Mouse (Mus musculus): ENCODE results near the gene Rita1.

The Rita1 gene

DNA sequence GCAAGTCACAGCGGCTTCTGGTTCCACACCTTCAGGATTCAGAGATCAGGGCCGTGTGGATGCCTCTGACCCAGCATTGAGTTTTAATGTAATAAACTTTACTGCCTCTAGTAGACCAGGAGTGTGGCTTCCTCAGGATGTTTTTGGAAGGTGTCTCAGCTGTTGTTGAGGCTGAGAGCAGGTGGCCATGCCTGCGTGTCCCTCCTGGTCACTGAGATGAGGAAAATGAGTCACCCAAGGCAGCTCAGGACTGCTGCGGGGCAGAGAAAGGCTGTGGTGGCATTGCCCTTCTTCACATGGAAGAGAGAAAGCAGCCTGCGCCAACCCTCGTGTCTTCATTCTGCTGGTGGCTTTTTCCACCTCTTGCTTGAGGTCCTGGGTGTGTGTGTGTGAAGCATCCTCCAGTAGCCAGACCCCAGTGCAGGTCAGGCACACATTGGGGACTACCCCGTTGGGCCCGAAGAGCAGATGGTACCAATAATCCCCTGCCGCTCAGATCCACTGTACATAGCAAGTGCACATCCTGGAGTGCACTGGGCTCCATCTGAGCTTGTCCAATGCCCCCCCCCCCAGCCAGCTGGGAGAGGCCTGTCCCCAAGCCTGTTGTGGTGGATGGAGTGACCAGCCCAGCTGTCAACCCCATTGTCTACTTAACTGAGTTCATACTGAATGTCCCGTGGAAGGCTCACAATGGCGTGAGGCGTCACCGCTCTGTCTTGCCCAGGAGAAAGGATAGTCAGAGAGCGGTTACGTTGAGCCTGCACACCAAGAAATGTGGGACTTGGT lies 15.3 kb upstream of the Rita1 start:
- no peak for DNase-seq (ENCODE audit: low spot score)

DNA sequence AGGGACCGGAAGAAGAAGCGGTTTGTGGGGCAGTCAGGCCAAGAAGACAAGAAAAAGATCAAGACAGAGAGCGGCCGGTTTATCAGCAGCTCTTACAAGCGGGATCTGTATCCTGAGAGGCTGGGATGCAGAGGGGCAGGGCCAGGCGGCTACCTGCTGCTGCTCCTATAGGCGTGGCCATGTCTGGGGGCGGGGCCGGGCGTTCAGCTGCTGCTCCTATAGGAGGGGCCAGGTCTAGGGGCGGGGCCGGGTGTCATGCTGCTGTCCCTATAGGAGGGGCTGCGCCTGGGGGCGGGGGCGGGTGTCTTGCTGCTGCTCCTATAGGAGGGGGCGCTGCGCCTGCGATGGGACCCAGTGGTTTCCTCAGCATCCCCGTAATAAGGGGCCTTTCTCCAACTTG lies 14.0 kb upstream of the Rita1 start:
- no peak for DNase-seq (ENCODE audit: low spot score)

DNA sequence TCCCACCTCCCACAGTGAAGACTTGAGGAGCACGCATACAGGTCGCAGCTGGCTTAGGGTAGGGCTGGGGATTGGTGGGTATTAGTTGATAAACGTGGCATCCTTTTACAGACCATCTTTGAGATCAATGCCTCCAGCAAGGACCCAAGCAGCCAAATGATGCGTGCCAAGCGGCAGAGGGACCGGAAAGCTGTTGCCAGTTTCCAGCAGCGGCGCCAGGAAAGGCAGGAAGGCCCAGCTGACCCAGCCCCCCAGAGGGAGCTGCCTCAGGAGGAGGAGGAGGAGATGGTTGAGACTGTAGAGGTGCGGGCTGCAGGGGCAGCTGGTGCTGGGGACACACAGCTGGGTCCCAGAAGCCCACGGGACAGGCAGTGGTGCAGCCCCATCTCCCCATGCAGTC lies 12.0 kb upstream of the Rita1 start:
- no peak for DNase-seq (ENCODE audit: low spot score)

DNA sequence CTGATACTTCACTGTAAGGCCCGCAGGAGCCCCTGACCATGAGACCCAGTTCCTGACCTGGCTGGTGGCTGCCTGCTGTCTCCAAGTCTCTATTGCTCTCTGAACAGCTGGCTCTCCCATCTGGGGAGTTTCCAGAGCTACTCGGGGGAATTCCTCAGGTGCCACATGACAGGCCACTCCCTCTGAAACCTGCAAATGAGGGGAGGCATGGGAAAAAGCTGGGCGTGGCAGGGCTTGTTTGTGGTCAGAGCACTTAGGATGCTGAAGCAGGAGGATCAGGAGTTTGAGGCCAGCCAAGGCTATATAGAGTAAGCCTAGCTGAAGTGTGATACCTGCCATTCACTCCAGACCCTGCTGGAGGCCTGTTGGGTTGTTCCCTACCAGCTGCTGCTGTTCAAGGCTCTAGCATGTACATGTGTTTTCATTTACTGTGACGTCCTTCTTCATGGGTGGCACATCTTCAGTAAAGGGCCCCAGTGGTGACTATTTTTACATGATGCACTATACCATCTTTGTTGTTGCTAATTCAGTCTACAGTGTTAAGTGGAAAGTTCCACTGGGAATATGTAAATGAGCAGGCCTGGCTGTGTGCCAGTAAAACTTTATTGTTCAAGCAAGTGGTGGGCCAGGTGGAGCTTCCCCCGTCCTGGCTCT lies 9.9 kb upstream of the Rita1 start:
- DNase-seq (ENCODE audit: low spot score): peak; percentile 32

DNA sequence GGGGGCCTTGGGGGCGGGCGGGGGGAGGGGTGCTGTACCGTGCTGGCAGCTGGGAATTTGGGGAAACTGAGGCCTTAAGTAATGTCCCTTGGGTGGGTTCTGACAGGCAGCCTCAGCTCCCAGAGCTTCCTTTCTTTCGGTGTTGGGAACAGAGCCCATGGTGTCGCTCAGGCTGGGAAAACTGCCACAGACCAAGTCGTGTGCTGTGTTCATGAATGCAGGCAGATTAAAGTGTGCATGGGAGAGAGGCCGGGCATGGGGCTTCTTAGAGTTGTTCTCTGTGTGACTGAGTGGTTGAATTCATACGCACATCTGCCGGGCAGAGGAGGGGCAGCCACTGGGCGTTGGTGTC lies 9.4 kb upstream of the Rita1 start:
- no peak for DNase-seq (ENCODE audit: low spot score)

DNA sequence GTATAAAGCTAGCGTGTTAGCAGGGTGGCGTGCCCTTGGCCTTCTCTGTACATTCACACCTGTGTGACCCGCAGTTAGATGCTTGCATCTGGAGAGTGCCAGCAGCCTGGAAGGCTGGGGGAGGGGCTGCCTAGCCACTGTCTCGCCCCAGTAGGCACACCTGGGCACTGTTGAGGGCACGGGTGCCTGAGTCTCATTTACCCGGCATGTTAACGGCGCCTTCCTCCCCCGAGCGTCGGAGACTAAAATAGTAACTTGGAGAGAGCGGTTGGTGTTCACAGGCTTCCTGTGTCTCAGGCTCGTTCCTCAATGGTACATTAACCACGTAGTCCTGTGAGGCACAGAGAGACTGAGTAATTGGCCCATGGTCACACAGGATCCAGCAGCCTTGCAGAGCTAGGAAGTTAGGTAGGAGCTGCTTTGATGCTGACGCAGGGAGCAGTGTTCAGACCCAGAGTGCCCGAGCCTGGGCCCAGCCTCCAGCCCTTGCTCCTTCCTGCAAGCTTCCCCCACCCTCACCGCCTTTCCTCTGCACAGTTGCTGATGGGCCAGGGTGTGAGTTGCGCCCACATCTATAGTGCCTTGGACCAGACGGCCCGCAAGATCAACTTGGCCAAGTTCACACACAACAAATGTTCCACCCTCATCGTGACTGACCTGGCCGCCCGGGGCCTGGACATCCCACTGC lies 8.8 kb upstream of the Rita1 start:
- DNase-seq (ENCODE audit: low spot score): peak; percentile 47

DNA sequence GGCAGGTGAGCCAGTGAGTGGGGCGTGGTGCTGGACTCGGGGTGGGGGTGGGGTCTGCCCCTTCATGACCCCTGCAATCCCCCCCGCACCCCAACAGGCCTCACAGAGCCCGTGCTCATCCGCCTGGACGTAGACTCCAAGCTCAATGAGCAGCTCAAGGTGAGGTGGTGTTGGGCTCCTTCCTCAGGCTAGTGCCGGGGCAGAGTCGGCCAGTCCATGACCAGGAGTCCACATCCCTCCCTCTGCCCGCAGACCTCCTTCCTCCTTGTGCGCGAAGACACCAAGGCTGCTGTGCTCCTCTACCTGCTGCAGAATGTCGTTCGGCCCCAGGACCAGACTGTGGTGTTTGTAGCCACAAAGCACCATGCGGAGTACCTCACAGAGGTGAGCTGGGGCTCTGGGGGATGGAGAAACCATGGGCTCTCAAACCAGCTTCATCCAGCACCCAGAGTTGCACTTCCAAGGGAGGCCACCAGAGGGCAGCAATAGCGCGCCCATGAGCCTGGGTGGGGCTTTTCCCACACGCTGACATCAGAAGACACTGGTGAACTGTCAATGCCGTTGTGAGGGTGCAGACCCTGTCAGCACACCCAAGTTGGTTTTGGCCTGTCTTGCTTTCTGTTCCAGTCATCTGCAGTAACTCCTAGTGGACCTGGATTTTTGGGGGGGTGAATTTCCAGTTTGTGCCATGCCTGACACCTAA lies 8.1 kb upstream of the Rita1 start:
- peak; percentile 89 for DNase-seq (ENCODE audit: low spot score)

DNA sequence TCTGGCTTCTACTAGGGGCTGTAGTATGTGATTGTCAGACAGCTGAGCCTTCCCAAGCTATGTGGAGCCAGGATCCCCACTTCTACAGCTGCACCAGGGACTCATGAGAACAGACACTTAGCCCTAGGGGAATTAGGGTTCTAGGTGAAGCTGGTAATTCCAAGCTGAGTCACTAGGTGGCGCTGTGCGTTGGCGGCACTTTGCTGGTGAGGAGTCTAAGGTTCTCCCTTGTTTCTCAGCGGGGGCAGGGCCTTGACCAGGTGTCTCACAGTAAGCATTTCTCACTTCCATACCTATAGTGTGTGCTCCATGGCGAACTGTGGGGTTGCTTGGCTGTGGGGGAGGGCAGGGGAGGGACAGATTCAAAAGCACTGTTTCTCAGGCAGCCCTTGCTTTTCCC lies 6.8 kb upstream of the Rita1 start:
- DNase-seq (ENCODE audit: low spot score): peak; percentile 60

DNA sequence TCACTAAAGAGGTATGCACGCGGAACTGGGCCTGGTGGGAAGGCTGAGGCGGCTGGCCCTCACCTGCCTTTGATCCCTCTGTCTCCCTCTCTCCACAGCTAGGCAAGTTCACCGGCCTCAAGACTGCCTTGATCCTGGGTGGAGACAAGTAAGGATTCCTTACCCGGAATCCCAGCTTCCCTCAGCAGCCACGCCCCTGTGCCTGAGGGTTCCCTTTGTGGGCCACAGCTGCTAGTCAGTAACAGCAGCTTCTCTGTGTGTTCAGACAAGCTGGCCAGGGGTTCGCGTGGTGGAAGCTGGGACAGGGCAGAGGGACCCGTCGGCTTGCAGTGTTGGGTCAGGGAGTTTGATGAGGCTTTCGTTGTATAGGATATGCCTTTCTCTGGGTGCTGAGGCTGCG lies 6.4 kb upstream of the Rita1 start:
- no peak for DNase-seq (ENCODE audit: low spot score)

DNA sequence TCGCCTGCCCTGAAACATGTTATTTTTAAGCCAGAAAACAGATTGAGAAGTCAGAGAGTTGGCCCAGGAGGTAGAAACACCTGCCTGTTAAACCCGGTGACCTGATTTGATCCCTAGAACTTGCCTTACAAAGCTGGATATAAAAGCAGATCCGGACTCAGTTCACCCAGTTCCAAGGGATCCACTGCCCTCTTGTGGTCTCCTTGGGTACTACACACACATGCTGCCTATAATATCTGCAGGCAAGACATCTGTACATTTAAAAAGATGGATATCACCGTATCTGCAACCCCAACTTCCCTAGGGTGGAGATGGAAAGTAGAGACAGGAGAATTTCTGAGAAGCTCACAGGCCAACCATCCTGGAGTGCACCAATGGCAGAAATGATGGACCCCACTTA lies 3.5 kb upstream of the Rita1 start:
- peak; percentile 55 for DNase-seq (ENCODE audit: low spot score)

DNA sequence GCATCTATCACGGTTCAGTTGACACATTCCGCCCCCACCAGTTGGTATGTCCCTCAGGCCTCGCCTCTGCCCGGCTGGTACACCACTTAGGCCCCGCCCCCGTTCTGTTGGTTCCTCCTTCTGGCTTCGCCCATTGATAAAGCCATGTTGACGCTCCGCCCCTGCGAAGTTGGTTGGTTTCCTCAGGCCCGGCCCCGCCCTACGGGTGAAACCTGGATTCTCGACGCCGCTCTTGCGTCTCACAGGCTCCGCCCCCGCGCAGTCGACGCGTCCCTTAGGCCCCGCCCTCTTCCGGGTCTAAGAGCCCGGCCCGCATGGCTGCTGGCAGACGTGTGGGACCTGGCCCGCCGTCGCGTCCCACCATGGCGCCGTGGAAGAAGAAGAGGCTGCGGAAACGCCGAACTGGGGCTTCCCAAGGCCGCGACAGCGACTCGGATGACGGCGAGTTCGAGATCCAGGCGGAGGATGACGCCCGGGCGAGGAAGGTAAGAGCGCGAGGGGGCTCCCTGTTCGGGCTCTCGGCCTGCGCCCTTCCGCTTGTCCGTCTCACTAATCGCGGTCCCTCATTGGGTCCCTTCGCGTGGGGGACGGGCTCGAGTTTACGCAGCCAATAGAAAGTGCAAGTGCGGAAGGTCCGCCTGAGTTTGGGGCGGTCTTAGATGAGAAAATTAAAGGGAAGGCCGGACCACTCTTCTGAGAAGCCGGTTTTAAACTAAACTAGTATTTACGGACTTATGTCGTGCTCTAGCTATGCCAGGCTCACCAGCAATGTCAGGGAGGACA lies 624 bp upstream of the Rita1 start:
- DNase-seq (ENCODE audit: low spot score): peak; percentile 100

DNA sequence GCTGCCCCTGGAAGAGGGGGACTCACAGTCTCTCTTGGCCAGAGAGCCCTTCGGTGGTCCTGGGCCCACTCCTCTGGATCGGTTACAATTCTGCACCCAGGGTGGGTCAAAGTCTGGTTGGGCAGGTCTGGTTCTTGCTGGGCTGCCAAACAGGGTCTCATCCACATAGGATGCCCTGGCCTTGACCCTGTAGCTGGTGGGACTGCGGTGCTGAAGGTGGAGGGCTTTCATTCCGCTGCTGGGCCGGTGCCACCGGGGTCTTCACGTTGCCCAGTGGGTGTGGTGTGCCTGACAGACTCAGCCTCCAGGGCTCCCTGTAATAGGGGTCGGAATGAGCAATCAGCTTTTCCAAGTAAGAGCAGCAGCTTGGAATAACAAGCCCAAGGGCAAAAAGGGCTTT lies 973 bp downstream of the Rita1 start:
- no peak for DNase-seq (ENCODE audit: low spot score)

DNA sequence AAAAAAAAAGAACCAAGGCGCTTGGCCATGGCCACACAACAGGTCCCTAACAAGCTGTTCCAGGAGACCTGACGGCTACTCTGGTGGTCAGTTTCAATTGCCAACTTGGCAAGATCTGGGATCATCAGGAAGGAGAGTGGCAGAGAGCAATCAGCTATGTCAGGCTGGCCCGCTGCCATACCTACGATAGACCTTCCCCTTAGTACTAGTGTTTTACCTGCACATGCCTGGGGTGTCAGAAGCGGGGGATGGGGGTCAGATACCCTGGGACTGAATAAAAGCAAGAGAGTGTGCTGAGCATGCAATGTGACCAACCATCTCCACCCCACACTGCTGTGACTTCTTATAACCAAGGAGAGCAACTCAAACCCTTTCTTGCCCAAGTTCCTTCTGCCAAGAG lies 1.5 kb downstream of the Rita1 start:
- DNase-seq (ENCODE audit: low spot score): no peak

DNA sequence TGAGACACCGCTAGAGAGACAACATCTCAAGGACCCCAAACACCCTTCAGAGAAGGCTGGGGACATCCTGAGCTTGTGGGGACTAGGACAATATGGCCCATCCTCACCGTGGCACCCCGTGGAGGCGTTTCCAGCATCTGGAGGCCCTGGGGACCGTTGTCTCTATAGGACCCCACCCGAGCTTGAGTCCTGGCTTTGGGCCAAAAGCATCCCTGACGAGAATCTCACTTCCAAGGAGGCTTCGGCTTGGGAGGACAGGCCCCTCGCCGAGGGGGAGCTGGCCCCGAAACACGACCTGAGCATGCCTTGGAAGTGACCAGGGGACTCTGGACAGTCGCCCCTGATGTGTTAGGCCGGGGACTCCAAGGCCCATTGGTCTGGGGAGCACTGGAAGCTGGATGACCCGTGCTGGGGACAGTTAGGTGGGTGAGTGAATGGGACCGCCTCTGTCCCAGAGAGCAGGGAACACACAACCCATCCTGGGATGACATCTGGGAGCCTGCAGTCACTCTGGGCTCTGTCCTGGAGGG lies 3.1 kb downstream of the Rita1 start:
- no peak for DNase-seq (ENCODE audit: low spot score)

DNA sequence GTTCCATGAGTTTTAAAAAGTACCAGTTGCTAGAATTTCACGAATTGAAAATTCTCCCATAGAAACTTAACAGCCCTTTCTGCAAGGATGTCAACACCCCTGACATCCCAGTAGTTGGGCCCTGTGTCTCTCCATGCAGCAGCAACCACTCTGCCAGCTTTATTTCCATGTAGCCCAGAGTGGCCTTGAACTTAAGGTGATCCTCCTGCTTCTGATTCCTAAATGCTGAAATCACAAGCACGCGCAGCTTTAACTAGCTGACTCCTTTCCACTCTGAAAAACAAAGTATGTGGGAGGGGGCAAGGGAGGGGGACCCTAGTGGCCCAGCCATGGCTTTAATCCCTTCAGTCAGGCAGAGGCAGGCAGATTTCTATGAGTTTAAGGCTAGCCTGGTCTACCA lies 5.1 kb downstream of the Rita1 start:
- DNase-seq (ENCODE audit: low spot score): no peak

DNA sequence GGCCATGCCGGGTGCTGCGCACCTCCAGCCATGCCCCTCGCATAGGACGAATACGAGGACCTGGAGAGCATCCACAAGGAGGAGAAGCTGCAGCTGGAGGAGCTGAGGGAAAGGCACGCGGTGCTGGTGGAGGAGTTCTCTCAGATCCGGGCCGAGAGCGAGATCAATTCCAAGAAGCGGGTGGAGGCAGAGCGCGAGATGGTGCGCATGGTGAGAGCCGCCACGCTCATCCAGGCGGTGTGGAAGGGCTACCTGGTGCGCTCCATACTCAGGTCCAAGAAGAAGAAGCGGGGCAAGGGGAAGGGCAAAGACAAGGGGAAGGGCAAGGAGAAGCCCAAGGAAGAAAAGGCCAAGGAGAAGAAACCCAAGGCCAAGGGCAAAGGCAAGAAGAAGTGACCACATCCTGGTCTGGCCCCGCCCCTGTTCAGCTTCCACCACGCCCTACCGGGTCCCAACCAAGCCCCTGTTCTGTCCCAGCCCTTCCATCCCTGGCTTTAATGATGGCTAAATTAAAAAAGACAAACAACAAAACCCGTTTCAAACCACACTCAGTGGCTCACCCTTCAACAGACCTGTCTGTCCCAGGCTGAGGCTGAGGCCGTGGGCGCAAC lies 5.7 kb downstream of the Rita1 start:
- DNase-seq (ENCODE audit: low spot score): no peak

DNA sequence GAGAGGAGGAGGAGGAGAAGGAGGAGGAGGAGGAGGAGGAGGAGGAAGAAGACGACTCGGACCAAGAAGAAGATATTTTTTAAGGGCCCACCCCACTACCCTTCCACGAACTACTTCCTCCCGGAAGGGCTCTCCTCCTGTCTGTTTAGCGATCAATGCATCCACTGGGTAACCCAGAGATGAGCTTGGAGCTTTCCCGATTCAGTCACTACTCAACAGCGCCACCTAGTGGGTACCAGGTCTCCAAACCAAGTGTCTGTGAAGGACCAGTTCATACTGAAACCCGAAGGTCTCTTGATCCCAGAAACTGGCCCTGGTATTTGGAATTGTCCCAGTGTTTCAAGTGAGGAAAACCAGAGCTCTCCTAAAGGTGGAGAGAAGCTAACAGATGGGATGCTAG lies 6.7 kb downstream of the Rita1 start:
- DNase-seq (ENCODE audit: low spot score): peak; percentile 77

DNA sequence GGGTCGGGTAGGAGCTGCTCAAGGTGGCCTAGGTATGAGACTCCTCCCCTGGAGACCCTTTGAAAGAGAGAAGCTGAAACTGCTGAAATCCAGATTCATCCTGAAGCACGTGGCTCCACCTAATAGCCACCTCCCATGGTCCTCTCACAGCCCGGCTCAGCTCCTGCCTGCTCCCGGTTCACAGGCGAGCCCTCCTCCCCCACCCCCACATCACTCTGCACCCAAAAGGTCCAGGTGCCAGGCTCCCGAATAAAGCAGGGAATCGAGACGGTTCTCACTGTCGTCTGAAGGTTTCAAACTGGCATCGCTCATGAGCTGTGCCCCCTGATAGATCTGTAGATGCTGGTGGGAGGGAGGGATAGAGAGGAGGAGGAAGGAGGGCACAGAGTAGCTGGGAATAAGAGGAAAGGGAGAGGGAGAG lies 7.1 kb downstream of the Rita1 start:
- DNase-seq (ENCODE audit: low spot score): no peak

DNA sequence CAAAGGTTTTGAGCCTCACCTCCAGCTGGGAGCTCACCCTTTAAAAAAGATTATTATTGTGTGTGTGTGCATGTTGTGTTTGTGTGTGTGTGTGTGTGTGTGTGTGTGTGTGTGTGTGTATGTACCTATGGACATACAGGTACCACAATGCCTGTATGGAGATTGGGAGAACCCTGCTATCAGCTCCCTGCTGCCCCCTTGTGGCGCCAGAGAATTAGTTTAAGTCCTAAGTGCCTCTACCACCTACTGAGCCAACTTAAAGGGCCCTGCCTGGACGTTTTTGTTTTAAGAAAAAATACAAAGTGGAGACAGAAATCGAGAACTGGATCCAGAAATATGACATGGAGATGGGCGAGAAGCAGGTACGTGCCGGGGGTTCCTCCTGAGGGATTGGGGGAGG lies 7.5 kb downstream of the Rita1 start:
- DNase-seq (ENCODE audit: low spot score): peak; percentile 78

DNA sequence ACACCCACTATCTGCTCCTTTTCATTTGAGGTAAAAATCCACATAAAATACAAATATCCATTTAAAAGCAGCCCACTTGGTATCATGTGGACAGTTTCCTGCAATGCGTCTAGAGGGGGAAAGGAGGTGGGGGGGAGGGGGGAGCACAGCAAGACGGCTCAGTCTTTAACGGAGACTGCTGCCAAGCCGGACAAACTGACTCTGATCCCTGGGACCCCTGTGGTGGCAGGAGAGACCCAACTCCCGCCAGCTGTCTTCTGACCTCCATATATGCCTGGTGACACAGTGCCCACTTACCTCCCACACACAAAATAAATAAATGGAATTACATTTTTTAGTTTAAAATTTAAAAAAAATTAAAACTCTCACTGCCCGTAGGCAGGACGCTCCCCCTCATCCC lies 8.9 kb downstream of the Rita1 start:
- no peak for DNase-seq (ENCODE audit: low spot score)

DNA sequence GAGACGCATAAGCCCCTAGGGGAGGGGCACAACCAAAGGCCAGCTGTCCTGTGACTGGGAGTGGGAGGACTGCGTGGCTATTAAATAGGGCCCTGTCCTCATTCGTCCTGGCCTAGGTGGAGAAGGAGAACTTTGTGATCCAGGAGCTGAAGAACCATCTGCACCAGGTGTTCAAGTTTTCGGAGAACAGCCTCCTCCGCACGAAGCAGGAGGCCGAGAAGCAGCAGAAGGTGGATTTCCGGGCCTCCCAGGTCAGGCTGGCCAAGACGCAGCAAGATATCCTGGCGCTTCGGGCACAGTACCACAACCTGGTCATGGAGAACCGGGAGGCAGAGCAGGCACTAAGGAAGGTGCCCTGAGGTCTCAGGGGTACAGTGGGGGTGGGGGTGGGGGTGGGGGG lies 10.2 kb downstream of the Rita1 start:
- no peak for DNase-seq (ENCODE audit: low spot score)
